Mouse (Mus musculus): ENCODE data around the gene Vps36. TPM values are rescaled to one million over a fixed set of nuclear protein-coding genes. Genes with fewer than 3 reads are reported as not detected.

The Vps36 gene
- 5.2 and 5.3 TPM in 2 replicates for polyA plus RNA-seq (2012; rRNA removed)

DNA sequence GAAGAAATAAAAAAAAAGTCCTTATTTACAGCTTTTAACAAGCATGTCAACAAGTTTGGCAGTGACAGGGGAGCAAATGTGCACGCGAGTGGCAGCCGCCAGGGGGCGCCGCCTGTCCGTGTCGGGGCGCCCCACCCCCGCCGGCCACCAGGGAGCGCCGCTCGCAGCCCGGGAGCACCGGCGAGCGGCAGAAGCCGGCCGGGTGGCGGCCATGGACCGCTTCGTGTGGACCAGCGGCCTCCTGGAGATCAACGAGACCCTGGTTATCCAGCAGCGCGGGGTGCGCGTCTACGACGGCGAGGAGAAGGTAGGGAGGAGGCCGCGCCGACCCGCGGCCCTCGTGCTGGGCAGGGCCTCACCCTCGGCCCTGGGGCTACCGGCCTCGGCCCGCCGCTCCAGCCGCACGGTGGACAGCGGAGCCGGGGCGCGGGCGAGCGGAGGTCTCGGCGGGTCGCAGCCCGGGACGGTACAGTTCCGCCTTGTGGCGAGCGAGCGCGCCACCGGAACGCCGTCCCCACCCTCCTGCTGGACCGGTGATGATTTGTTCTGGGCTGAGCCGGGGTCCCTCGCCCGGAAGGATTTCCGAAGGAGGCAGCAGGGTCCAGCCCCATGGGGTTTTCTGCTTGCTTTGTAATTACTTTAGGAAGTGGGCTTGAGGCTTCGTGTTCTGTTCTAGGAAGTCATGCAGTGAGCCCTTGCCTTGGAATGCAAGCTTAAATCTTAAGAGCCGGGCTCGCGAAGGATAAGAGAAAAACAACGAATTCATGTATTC, at the start of gene Vps36:
Gene Vps36, plus strand, starts transcription at position 150 of the 772 bp plus-strand sequence.

DNA sequence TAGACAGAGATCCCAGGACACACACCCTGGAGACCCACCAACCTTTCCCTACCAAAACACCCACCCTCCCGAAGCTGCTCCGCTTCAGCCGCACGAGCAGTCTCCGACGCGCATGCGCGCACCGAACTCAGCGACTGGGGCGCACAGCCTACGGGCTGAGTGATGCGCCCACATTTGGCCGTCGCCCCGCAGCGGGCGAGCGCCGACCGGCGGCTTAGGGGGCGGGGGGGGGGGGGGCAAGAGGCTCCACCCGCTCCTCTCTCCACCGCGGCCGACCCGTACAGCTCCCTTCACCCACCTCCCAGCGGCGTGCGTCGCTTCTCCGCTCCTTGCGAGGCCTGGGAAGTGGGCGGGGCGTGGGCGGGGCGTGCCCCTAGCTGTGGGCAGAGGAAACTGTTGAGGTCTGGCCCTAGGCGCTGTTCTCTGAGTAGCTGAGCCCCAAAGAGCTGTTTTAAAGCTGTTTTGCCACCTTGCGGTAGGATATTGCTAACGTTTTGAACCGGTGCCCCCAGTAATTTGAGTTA, 26.5 kb upstream of the Vps36 start, which contains the start of gene Nek3:
Gene Nek3, minus strand, starts transcription at position 356 of the 524 bp plus-strand sequence.

DNA sequence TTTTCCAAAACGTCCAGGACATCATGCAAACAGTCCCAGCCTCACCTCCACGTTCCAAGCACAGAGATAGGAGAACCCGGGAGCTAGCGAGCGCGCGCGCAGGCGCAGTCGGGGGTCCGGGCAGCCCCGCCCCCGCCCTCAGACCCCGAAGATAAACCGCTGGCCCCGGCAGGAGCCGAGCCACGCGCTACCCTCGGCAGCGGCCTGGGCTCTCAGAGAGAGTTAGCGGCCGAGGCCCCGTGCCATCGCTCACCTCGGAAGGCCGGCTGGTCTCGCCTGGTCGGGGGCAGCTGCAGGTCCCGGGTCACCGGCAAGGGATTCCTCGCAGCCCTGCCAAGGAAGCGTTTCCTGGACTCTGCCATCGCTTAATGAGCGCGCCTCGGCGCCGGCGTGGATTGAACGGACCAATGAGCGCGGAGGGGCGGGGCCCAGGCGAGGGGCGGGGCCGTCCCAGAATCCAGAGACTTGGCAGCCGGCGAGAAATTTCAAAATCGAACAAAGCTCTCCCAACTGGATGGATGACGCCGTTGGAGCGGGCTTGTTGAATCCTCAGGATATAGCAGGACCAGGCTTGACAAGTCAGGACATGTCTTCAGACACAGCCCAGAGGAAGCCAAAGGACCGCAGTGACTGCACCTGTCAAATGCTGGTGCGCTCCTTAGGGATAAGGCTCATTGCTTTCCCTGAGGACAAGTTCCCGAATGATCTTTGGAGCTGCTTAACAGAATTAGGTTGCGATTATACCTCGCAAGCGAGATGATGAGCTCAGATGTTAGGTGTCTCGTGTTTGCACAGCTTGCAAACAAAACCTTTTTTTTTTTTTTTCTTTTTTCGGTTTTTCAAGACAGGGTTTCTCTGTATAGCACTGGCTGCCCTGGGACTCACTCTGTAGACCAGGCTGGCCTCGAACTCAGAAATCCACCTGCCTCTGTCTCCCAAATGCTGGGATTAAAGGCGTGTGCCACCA, 6.9 kb upstream of the Vps36 start, which contains the start of gene Ckap2:
Gene Ckap2, minus strand, starts transcription at position 389 of the 967 bp plus-strand sequence.

DNA sequence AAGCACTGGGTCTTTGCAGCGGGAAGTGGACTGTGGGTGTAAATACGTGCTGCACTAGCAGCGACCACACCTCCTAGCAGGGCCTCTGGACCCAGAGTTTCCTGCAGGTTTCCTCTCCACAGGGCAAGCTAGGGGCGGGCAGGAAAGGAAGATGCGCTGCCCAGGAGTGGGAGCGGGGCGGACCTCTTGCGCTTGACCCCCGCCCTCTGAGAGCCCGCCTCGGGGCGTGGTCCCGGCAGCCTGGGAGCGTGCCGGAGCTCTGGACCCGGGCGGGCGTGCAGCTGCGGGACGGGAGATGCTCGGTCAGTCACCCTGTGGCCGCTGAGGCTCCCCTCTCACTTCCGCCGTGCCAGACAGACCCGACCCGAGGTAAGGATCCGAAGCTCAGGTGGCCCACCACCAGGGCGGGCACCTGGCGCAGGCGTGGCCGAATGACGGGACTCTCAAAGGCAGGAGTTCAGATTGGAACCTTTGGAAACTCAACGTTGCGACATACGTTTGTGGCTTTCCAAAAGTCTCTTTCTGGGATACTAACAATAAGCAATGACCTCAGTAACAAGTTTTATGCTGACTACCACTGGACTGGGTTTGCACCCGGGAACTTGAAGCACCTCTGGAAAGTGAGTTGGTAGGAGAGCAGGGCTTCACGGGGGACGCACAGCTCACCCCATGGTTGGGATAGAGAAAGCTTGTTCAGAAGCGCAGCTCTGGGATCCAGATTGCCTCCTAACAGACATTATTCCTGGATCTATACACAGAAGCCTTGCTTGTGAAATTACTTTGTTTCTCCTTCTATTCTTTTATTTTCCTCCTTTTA, 34.7 kb downstream of the Vps36 start, which contains the start of gene Thsd1:
Gene Thsd1, plus strand, starts transcription at position 253 of the 817 bp plus-strand sequence.

Other genes with a start within 250 kb of the Vps36 start
- gene Defb13, start 246.0 kb upstream of the Vps36 start, polyA plus RNA-seq (2012; rRNA removed), result not detected in 2 replicates
- not detected in 2 replicates for gene Fam90a1a, start 234.1 kb upstream of the Vps36 start, polyA plus RNA-seq (2012; rRNA removed)
- gene Ccdc70, start 223.0 kb upstream of the Vps36 start, polyA plus RNA-seq (2012; rRNA removed), result not detected in 2 replicates
- 7.0 and 9.3 TPM in 2 replicates for gene Atp7b, start 132.5 kb upstream of the Vps36 start, polyA plus RNA-seq (2012; rRNA removed)
- 5.4 and 5.7 TPM in 2 replicates for gene Alg11, start 132.1 kb upstream of the Vps36 start, polyA plus RNA-seq (2012; rRNA removed)
- gene Nek5, start 67.8 kb upstream of the Vps36 start, polyA plus RNA-seq (2012; rRNA removed), result 0.14 and 0.15 TPM in 2 replicates
- gene Nek3, start 26.4 kb upstream of the Vps36 start, polyA plus RNA-seq (2012; rRNA removed), result 1.5 and 1.6 TPM in 2 replicates
- 10.5 and 12.2 TPM in 2 replicates for gene Ckap2, start 7.0 kb upstream of the Vps36 start, polyA plus RNA-seq (2012; rRNA removed)
- 1.7 and 2.2 TPM in 2 replicates for gene Thsd1, start 34.5 kb downstream of the Vps36 start, polyA plus RNA-seq (2012; rRNA removed)
- not detected in 2 replicates for gene Tpte, start 90.6 kb downstream of the Vps36 start, polyA plus RNA-seq (2012; rRNA removed)
- 14.8 and 17.8 TPM in 2 replicates for gene Slc25a15, start 205.8 kb downstream of the Vps36 start, polyA plus RNA-seq (2012; rRNA removed)
- 15.5 and 15.8 TPM in 2 replicates for gene Mrps31, start 218.6 kb downstream of the Vps36 start, polyA plus RNA-seq (2012; rRNA removed)